Mouse (Mus musculus) kidney, embryonic 15.5 days (tissue): Measurements from ENCODE around the gene Sars2. TPM values are rescaled to one million over a fixed set of nuclear protein-coding genes. Genes with fewer than 3 reads are reported as not detected.

ENCODE experiments used
- ATAC-seq: fragments of 200-750 bp; cut with Nextera tagmentation; replicated peaks from 2 replicates; pipeline ENCODE4 v1.8.0; 2017; ENCODE audit warnings: moderate TSS enrichment; ENCODE audit not compliant: low FRiP score
- H3K27ac ChIP-seq: fragments of 300-500 bp; sonication (generic); 2 replicates; pipeline ENCODE4 v1.5.1; 2015; ENCODE audit warnings: mild to moderate bottlenecking, inconsistent platforms
- H3K27me3 ChIP-seq: fragments of 300-500 bp; sonication (generic); 2 replicates; pipeline ENCODE4 v1.6.1; 2015; ENCODE audit warnings: inconsistent platforms
- H3K36me3 ChIP-seq: fragments of 300-500 bp; sonication (generic); 2 replicates; pipeline ENCODE4 v1.6.1; 2015; ENCODE audit warnings: inconsistent platforms
- H3K4me1 ChIP-seq: fragments of 300-500 bp; sonication (generic); 2 replicates; pipeline ENCODE4 v1.6.1; 2015; ENCODE audit warnings: inconsistent platforms
- H3K4me2 ChIP-seq: fragments of 300-500 bp; sonication (generic); 2 replicates; pipeline ENCODE4 v1.6.1; 2015; ENCODE audit warnings: moderate library complexity, mild to moderate bottlenecking, inconsistent platforms
- H3K4me3 ChIP-seq: fragments of 300-500 bp; sonication (generic); replicated peaks from 2 replicates; pipeline ENCODE4 v1.5.1; 2015; ENCODE audit warnings: mild to moderate bottlenecking, inconsistent platforms
- H3K9ac ChIP-seq: fragments of 300-500 bp; sonication (generic); 2 replicates; pipeline ENCODE4 v1.6.1; 2015; ENCODE audit warnings: mild to moderate bottlenecking, inconsistent platforms
- H3K9me3 ChIP-seq: fragments of 300-500 bp; sonication (generic); replicated peaks from 2 replicates; pipeline ENCODE4 v1.6.1; 2016; ENCODE audit warnings: inconsistent platforms
- WGBS: fragments of 180-500 bp; shearing (Covaris S2); methylation state at CpG from one replicate; pipeline ENCODE4 v1.1.7; 2015; ENCODE audit warnings: mixed read lengths; 5-methylcytosine and 5-hydroxymethylcytosine counted together
- polyA plus RNA-seq: library from polyadenylated mRNA; unstranded; fragments of >200 nt; fragmentation: Nextera tagmentation; extraction: Ambion mirVana; gene quantifications from 2 replicates; pipeline ENCODE4 v1.2.1, GENCODE M21; 2015

Sars2 gene
- polyA plus RNA-seq, 1 experiment from 2014 or later, result 30.8 TPM

DNA sequence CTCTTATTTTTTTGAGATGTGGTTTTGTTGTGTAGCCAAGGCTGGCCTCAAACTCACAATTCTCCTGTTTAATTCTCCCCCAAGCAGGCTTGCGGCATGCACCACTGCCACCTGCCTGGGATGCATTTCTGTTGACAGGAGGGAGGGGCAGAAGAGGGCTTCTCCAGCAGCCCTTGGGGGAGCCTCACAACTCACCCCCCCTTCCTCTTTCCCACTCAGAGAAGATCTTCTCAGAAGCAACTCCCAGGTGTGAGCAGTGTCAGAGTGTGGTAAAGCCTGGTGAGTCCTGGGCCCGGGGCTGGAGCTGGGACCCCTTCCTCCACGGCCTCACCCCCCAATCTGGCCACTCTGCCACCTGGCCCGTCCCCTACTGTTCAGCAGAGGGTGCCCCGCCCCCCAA is 43.4 kb downstream of the Sars2 start:
- ATAC-seq, result no peak
- no peak overlapping the region for H3K4me3 ChIP-seq
- no peak overlapping the region for H3K4me2 ChIP-seq
- H3K27me3 ChIP-seq, result no peaks in the 10 kb centered on the region
- peaks cover 43% of the 10 kb centered on the region for H3K36me3 ChIP-seq
- no peak overlapping the region for H3K27ac ChIP-seq
- no peak overlapping the region for H3K9ac ChIP-seq
- no peaks in the 10 kb centered on the region for H3K9me3 ChIP-seq
- WGBS, result 81% methylated on average over 5 of the region's 5 CpGs
- H3K4me1 ChIP-seq, result peaks cover 27% of the 10 kb centered on the region

GRCm38 (mm10) chr7:28787884-28788283 is 46.1 kb downstream of the Sars2 start:
- 96% methylated on average over 9 of the region's 9 CpGs for WGBS

GRCm38 (mm10) chr7:28788307-28789195 is 46.8 kb downstream of the Sars2 start, which contains the start of gene Rinl:
TSS of gene Rinl (plus strand) at chr7:28788969.
- no peak within 1 kb of the TSS for H3K4me3 ChIP-seq
- no peaks in the 10 kb centered on the region for H3K27me3 ChIP-seq
- peaks cover 34% of the 10 kb centered on the region for H3K36me3 ChIP-seq
- WGBS, result 55% methylated on average over 5 of the region's 5 CpGs
- H3K4me2 ChIP-seq, result no peak within 1 kb of the TSS
- H3K9ac ChIP-seq, result no peak within 1 kb of the TSS
- H3K9me3 ChIP-seq, result no peaks in the 10 kb centered on the region
- peaks cover 26% of the 10 kb centered on the region for H3K4me1 ChIP-seq
- peak within 1 kb of the TSS; percentile 29; the same call in 1 of the 2 replicates for H3K27ac ChIP-seq
- ATAC-seq, result no peak

More at GRCm38 (mm10) chr7:28787884-28788283, 46.1 kb downstream of the Sars2 start:
- Histone ChIP-seq H3K27me3 (no peaks in the 10 kb centered on the region), H3K4me1 (peaks cover 26% of the 10 kb centered on the region), H3K36me3 (peaks cover 40% of the 10 kb centered on the region), H3K9ac (no peak overlapping the region), H3K27ac (no peak overlapping the region), H3K4me2 (no peak overlapping the region), H3K4me3 (no peak overlapping the region), H3K9me3 (no peaks in the 10 kb centered on the region)
- ATAC-seq, result no peak

DNA sequence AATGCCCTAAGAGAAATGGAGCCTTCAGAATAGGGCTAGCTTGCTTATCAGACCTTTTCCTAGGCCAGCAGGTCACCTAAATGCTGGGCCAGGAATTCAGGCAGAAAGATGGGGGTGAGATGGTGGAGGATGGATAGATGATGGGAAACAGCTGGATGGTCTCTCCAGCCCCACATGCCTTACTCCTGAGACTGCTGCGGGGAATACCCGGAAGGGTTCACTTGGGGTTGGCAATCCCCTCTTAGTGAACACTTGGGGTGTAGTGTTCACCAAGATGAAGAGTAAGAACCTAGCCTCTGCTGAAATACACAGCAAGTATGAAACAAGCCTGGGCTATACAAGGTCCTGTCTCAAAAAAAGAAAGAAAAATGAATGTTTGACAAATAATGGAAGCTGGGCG is 47.4 kb downstream of the Sars2 start:
- whole genome bisulfite sequencing, result 52% methylated on average over 3 of the region's 3 CpGs
- Histone ChIP-seq H3K27ac (peak overlapping the region; percentile 29; the same call in 1 of the 2 replicates), H3K4me1 (peaks cover 26% of the 10 kb centered on the region), H3K9me3 (no peaks in the 10 kb centered on the region), H3K4me3 (no peak overlapping the region), H3K4me2 (no peak overlapping the region), H3K27me3 (no peaks in the 10 kb centered on the region), H3K9ac (no peak overlapping the region), H3K36me3 (peaks cover 27% of the 10 kb centered on the region)
- ATAC-seq, result no peak

GRCm38 (mm10) chr7:28790066-28790806 is 48.4 kb downstream of the Sars2 start:
- H3K4me1 ChIP-seq, result peaks cover 26% of the 10 kb centered on the region
- WGBS, result 53% methylated on average over 8 of the region's 8 CpGs
- H3K27ac ChIP-seq, result 0 out of 2 replicates have a peak overlapping the region, but pooled peaks have one; percentile 29
- H3K36me3 ChIP-seq, result peaks cover 19% of the 10 kb centered on the region
- no peak overlapping the region for H3K4me2 ChIP-seq
- no peaks in the 10 kb centered on the region for H3K9me3 ChIP-seq
- H3K27me3 ChIP-seq, result no peaks in the 10 kb centered on the region
- H3K9ac ChIP-seq, result no peak overlapping the region
- peak; percentile 26; the same call in 1 of the 2 replicates for ATAC-seq
- no peak overlapping the region for H3K4me3 ChIP-seq

- Histone ChIP-seq H3K9ac (no peak overlapping the region), H3K4me2 (no peak overlapping the region), H3K4me3 (no peak overlapping the region), H3K36me3 (0 out of 2 replicates have a peak, but pooled peaks cover 6% of the 10 kb centered on the region), H3K27ac (no peak overlapping the region), H3K9me3 (no peaks in the 10 kb centered on the region), H3K27me3 (no peaks in the 10 kb centered on the region), H3K4me1 (peaks cover 36% of the 10 kb centered on the region)
- ATAC-seq, result no peak
Observed at GRCm38 (mm10) chr7:28791706-28792105, 49.9 kb downstream of the Sars2 start.

GRCm38 (mm10) chr7:28792391-28793185 is 50.8 kb downstream of the Sars2 start:
- no peak overlapping the region for H3K4me2 ChIP-seq
- H3K36me3 ChIP-seq, result 0 out of 2 replicates have a peak, but pooled peaks cover 4% of the 10 kb centered on the region
- no peak overlapping the region for H3K4me3 ChIP-seq
- H3K9ac ChIP-seq, result no peak overlapping the region
- peaks cover 40% of the 10 kb centered on the region for H3K4me1 ChIP-seq
- H3K27me3 ChIP-seq, result no peaks in the 10 kb centered on the region
- no peaks in the 10 kb centered on the region for H3K9me3 ChIP-seq
- WGBS, result 78% methylated on average over 14 of the region's 14 CpGs
- no peak overlapping the region for H3K27ac ChIP-seq
- no peak for ATAC-seq

DNA sequence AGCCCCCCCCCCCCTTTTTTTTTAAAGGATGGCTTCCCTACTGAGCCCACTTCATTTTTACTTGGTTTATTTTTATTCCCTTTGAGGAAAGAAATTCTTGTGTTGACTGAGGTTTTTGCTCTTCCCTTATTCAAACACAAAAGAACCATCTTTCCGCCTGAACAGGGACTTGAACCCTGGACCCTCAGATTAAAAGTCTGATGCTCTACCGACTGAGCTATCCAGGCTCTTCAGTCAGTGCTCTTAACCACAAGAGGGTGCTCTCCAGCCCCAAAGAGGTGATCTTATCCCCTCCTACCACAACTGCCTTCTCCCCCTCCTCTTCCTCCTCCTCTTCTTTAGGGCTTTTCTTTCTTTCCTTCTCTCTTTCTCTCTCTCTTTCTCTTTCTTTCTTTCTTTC is 52.0 kb downstream of the Sars2 start:
- WGBS, result 41% methylated on average over 2 of the region's 2 CpGs
- Histone ChIP-seq H3K27me3 (no peaks in the 10 kb centered on the region), H3K27ac (no peak overlapping the region), H3K36me3 (no peaks in the 10 kb centered on the region), H3K9me3 (no peaks in the 10 kb centered on the region), H3K4me3 (no peak overlapping the region), H3K4me1 (peaks cover 34% of the 10 kb centered on the region), H3K9ac (no peak overlapping the region), H3K4me2 (no peak overlapping the region)
- no peak for ATAC-seq

DNA sequence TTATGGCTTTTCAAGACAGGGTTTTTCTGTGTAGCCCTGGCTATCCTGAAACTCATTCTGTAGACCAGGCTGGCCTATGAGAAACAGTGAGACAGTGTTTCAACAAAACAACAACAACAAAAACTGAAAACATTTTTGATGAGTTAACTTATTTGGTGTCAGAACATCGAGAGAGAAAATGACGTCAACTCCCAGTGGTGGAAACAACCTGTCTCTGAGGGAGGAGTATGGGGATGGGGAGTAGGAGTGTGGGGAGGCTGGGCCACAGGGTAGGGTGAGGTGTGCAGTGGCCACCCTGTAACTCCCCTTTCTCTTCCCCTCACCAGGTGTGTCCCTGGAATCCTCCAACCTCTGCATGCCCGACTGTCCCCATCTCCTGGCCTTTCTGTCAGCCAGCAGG is 52.7 kb downstream of the Sars2 start:
- H3K4me3 ChIP-seq, result no peak overlapping the region
- no peak overlapping the region for H3K27ac ChIP-seq
- H3K9ac ChIP-seq, result no peak overlapping the region
- H3K9me3 ChIP-seq, result no peaks in the 10 kb centered on the region
- H3K36me3 ChIP-seq, result no peaks in the 10 kb centered on the region
- no peak for ATAC-seq
- no peaks in the 10 kb centered on the region for H3K27me3 ChIP-seq
- 83% methylated on average over 3 of the region's 3 CpGs for WGBS
- H3K4me2 ChIP-seq, result no peak overlapping the region
- peaks cover 27% of the 10 kb centered on the region for H3K4me1 ChIP-seq

DNA sequence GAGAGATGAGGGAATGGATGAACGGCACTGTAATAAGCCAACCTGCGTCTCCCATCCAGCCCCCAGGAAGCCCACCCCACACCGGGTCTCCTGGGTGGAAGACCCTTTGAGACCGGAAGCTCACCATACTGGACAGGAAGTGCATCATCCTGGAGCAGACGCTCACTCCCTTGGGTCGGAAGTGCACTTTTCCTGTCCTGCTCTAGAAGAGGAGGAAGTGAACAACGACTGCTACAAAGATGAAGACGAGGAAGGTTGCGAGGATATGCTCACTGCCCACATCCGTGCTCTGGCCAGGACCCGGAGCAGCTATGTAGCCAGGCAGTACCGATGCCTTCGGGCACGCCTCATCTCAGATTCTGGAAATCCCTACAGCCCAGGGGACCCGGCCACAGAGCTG is 54.0 kb downstream of the Sars2 start:
- no peaks in the 10 kb centered on the region for H3K9me3 ChIP-seq
- peak overlapping the region; percentile 73 for H3K27ac ChIP-seq
- peak overlapping the region; percentile 57 for H3K4me2 ChIP-seq
- H3K4me3 ChIP-seq, result peak overlapping the region; percentile 29; the same call in 1 of the 2 replicates
- no peak overlapping the region for H3K9ac ChIP-seq
- peaks cover 17% of the 10 kb centered on the region for H3K4me1 ChIP-seq
- no peaks in the 10 kb centered on the region for H3K36me3 ChIP-seq
- no peaks in the 10 kb centered on the region for H3K27me3 ChIP-seq
- ATAC-seq, result no peak
- 73% methylated on average over 15 of the region's 15 CpGs for WGBS

DNA sequence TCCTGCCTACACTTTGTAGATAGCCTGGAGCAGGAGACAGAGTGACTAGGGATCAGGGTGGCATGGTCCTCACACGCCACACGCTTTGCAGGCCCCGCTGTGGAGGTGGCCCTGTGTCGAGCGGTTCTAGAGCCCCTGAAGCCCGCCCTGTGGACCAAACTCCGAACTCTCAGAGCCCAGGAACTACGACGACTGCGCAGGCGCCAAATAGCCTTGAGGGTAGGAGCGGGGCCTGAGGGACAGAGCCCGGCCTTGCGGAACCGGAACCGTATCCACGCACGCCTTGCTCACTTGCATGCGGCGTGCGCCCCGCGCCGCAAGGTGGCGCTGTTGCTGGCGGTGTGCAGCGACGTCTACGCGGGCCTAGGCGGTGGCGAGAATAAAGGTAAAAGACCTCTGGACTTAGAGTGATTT is 54.8 kb downstream of the Sars2 start:
- H3K4me2 ChIP-seq, result peak overlapping the region; percentile 57
- peak; percentile 74 for ATAC-seq
- H3K9me3 ChIP-seq, result no peaks in the 10 kb centered on the region
- H3K27ac ChIP-seq, result peak overlapping the region; percentile 73
- peaks cover 24% of the 10 kb centered on the region for H3K4me1 ChIP-seq
- 15% methylated on average over 32 of the region's 32 CpGs for WGBS
- H3K4me3 ChIP-seq, result peak overlapping the region; percentile 29
- H3K36me3 ChIP-seq, result no peaks in the 10 kb centered on the region
- H3K9ac ChIP-seq, result peak overlapping the region; percentile 42
- no peaks in the 10 kb centered on the region for H3K27me3 ChIP-seq
